Mouse (Mus musculus): ENCODE measurements around the gene Hist1h4k. TPM values are rescaled to one million over a fixed set of nuclear protein-coding genes. Genes with fewer than 3 reads are reported as not detected.

Hist1h4k gene
- total and polyA plus RNA-seq, 2 experiments from 2014 or later, result 0.80 to 434 TPM

GRCm38 (mm10) chr13:21706669-21707068 is 43.6 kb downstream of the Hist1h4k start:
- no peak overlapping the region for H3K4me3 ChIP-seq (ENCODE audit: low read depth, low read length)
- ATAC-seq (ENCODE audit: low FRiP score), result no peak
- H3K9me3 ChIP-seq (ENCODE audit: low read length), result no peaks in the 10 kb centered on the region
- H3K27me3 ChIP-seq (ENCODE audit: insufficient read depth, low read length), result no peaks in the 10 kb centered on the region
- DNase-seq (ENCODE audit: low spot score), result no peak
- no peak overlapping the region for H3K4me2 ChIP-seq (ENCODE audit: low read depth, low read length, poor library complexity, severe bottlenecking)
- H3K27ac ChIP-seq (ENCODE audit: low read depth, low read length), result no peak overlapping the region
- no peak for TF ChIP-seq CTCF (IDR thresholded peaks at IDR 0.05)
- no peak overlapping the region for H3K9ac ChIP-seq (replicated peaks; ENCODE audit: low read length, poor library complexity, severe bottlenecking)
- no peaks in the 10 kb centered on the region for H3K36me3 ChIP-seq (ENCODE audit: insufficient read depth, low read length)
- no peaks in the 10 kb centered on the region for H3K4me1 ChIP-seq (ENCODE audit: insufficient read depth, low read length)
- 71% methylated on average over 4 of the region's 4 CpGs for WGBS

Small RNA genes lying within 50 kb of the gene (microRNA-seq; reads per million reads assigned to microRNA genes)
- not detected for gene Gm44346 (ENCODE audit: borderline number of aligned reads)
- not detected for gene Gm44357 (ENCODE audit: borderline number of aligned reads)
- not detected for gene Gm44367 (ENCODE audit: borderline number of aligned reads)
- gene Gm44454 (ENCODE audit: borderline number of aligned reads), result not detected

Other genes starting within 250 kb of the Hist1h4k start
- 6.7 and 16.8 TPM in 2 replicates for gene Gm11273, start 249.1 kb downstream of the Hist1h4k start, total RNA-seq (2014; rRNA removed)
- 6.4 and 10.6 TPM in 2 replicates for gene Gm11273, start 249.1 kb downstream of the Hist1h4k start, polyA plus RNA-seq (2015; fragmentation: Nextera tagmentation; extraction: Ambion mirVana)
- gene Zkscan8, start 219.4 kb downstream of the Hist1h4k start, total RNA-seq (2014; rRNA removed), result 6.9 and 10.6 TPM in 2 replicates
- 1.4 and 1.9 TPM in 2 replicates for gene Zkscan8, start 219.4 kb downstream of the Hist1h4k start, polyA plus RNA-seq (2015; fragmentation: Nextera tagmentation; extraction: Ambion mirVana)
- gene Olfr1366, start 207.7 kb downstream of the Hist1h4k start, total RNA-seq (2014; rRNA removed), result not detected in 2 replicates
- gene Olfr1366, start 207.7 kb downstream of the Hist1h4k start, polyA plus RNA-seq (2015; fragmentation: Nextera tagmentation; extraction: Ambion mirVana), result 0.05 and 0.12 TPM in 2 replicates
- gene Olfr1535, start 190.6 kb downstream of the Hist1h4k start, total RNA-seq (2014; rRNA removed), result not detected in 2 replicates
- 0.07 and 0.10 TPM in 2 replicates for gene Olfr1535, start 190.6 kb downstream of the Hist1h4k start, polyA plus RNA-seq (2015; fragmentation: Nextera tagmentation; extraction: Ambion mirVana)
- gene Olfr1364, start 168.7 kb downstream of the Hist1h4k start, total RNA-seq (2014; rRNA removed), result not detected in 2 replicates
- gene Olfr1364, start 168.7 kb downstream of the Hist1h4k start, polyA plus RNA-seq (2015; fragmentation: Nextera tagmentation; extraction: Ambion mirVana), result not detected in 2 replicates
- not detected in 2 replicates for gene Olfr1362, start 136.5 kb downstream of the Hist1h4k start, total RNA-seq (2014; rRNA removed)
- not detected in 2 replicates for gene Olfr1362, start 136.5 kb downstream of the Hist1h4k start, polyA plus RNA-seq (2015; fragmentation: Nextera tagmentation; extraction: Ambion mirVana)
- gene Olfr11, start 108.0 kb downstream of the Hist1h4k start, total RNA-seq (2014; rRNA removed), result not detected in 2 replicates
- not detected in 2 replicates for gene Olfr11, start 108.0 kb downstream of the Hist1h4k start, polyA plus RNA-seq (2015; fragmentation: Nextera tagmentation; extraction: Ambion mirVana)
- gene Olfr1361, start 87.1 kb downstream of the Hist1h4k start, total RNA-seq (2014; rRNA removed), result not detected in 2 replicates
- gene Olfr1361, start 87.1 kb downstream of the Hist1h4k start, polyA plus RNA-seq (2015; fragmentation: Nextera tagmentation; extraction: Ambion mirVana), result not detected in 2 replicates
- not detected in 2 replicates for gene Olfr1360, start 73.1 kb downstream of the Hist1h4k start, total RNA-seq (2014; rRNA removed)
- gene Olfr1360, start 73.1 kb downstream of the Hist1h4k start, polyA plus RNA-seq (2015; fragmentation: Nextera tagmentation; extraction: Ambion mirVana), result not detected in 2 replicates
- gene Olfr1359, start 52.4 kb downstream of the Hist1h4k start, total RNA-seq (2014; rRNA removed), result not detected in 2 replicates
- not detected in 2 replicates for gene Olfr1359, start 52.4 kb downstream of the Hist1h4k start, polyA plus RNA-seq (2015; fragmentation: Nextera tagmentation; extraction: Ambion mirVana)
- gene Hist1h2bl, start 34.4 kb downstream of the Hist1h4k start, total RNA-seq (2014; rRNA removed), result 87.0 and 175 TPM in 2 replicates
- gene Hist1h2bl, start 34.4 kb downstream of the Hist1h4k start, polyA plus RNA-seq (2015; fragmentation: Nextera tagmentation; extraction: Ambion mirVana), result not detected in 2 replicates
- gene Hist1h2ai, start 34.1 kb downstream of the Hist1h4k start, total RNA-seq (2014; rRNA removed), result 253 and 398 TPM in 2 replicates
- 3.2 and 3.5 TPM in 2 replicates for gene Hist1h2ai, start 34.1 kb downstream of the Hist1h4k start, polyA plus RNA-seq (2015; fragmentation: Nextera tagmentation; extraction: Ambion mirVana)
- gene Hist1h3h, start 32.8 kb downstream of the Hist1h4k start, total RNA-seq (2014; rRNA removed), result 258 and 532 TPM in 2 replicates
- 2.0 TPM in 1 of 2 replicates, not detected in the other for gene Hist1h3h, start 32.8 kb downstream of the Hist1h4k start, polyA plus RNA-seq (2015; fragmentation: Nextera tagmentation; extraction: Ambion mirVana)
- 201 and 468 TPM in 2 replicates for gene Hist1h2bm, start 28.5 kb downstream of the Hist1h4k start, total RNA-seq (2014; rRNA removed)
- 0.39 and 0.51 TPM in 2 replicates for gene Hist1h2bm, start 28.5 kb downstream of the Hist1h4k start, polyA plus RNA-seq (2015; fragmentation: Nextera tagmentation; extraction: Ambion mirVana)
- gene Hist1h4j, start 15.4 kb downstream of the Hist1h4k start, total RNA-seq (2014; rRNA removed), result 304 and 479 TPM in 2 replicates
- 0.32 TPM in 1 of 2 replicates, not detected in the other for gene Hist1h4j, start 15.4 kb downstream of the Hist1h4k start, polyA plus RNA-seq (2015; fragmentation: Nextera tagmentation; extraction: Ambion mirVana)
- 254 and 276 TPM in 2 replicates for gene Hist1h2ak, start 3.3 kb upstream of the Hist1h4k start, total RNA-seq (2014; rRNA removed)
- gene Hist1h2ak, start 3.3 kb upstream of the Hist1h4k start, polyA plus RNA-seq (2015; fragmentation: Nextera tagmentation; extraction: Ambion mirVana), result 2.4 and 4.6 TPM in 2 replicates
- 212 and 326 TPM in 2 replicates for gene Hist1h2bn, start 3.6 kb upstream of the Hist1h4k start, total RNA-seq (2014; rRNA removed)
- gene Hist1h2bn, start 3.6 kb upstream of the Hist1h4k start, polyA plus RNA-seq (2015; fragmentation: Nextera tagmentation; extraction: Ambion mirVana), result not detected in 2 replicates
- gene Hist1h1b, start 30.1 kb upstream of the Hist1h4k start, total RNA-seq (2014; rRNA removed), result 54.7 and 116 TPM in 2 replicates
- 2.0 TPM in 2 replicates for gene Hist1h1b, start 30.1 kb upstream of the Hist1h4k start, polyA plus RNA-seq (2015; fragmentation: Nextera tagmentation; extraction: Ambion mirVana)
- 282 and 525 TPM in 2 replicates for gene Hist1h3i, start 32.9 kb upstream of the Hist1h4k start, total RNA-seq (2014; rRNA removed)
- gene Hist1h3i, start 32.9 kb upstream of the Hist1h4k start, polyA plus RNA-seq (2015; fragmentation: Nextera tagmentation; extraction: Ambion mirVana), result 8.2 and 10.0 TPM in 2 replicates
- gene Hist1h2an, start 36.7 kb upstream of the Hist1h4k start, total RNA-seq (2014; rRNA removed), result 145 and 318 TPM in 2 replicates
- not detected in 2 replicates for gene Hist1h2an, start 36.7 kb upstream of the Hist1h4k start, polyA plus RNA-seq (2015; fragmentation: Nextera tagmentation; extraction: Ambion mirVana)
- 41.9 and 77.2 TPM in 2 replicates for gene Hist1h2bp, start 37.0 kb upstream of the Hist1h4k start, total RNA-seq (2014; rRNA removed)
- gene Hist1h2bp, start 37.0 kb upstream of the Hist1h4k start, polyA plus RNA-seq (2015; fragmentation: Nextera tagmentation; extraction: Ambion mirVana), result 0.48 and 0.76 TPM in 2 replicates
- 213 and 311 TPM in 2 replicates for gene Hist1h2bq, start 59.7 kb upstream of the Hist1h4k start, total RNA-seq (2014; rRNA removed)
- 2.7 and 3.8 TPM in 2 replicates for gene Hist1h2bq, start 59.7 kb upstream of the Hist1h4k start, polyA plus RNA-seq (2015; fragmentation: Nextera tagmentation; extraction: Ambion mirVana)
- gene Hist1h2ao, start 60.0 kb upstream of the Hist1h4k start, total RNA-seq (2014; rRNA removed), result not detected in 2 replicates
- not detected in 2 replicates for gene Hist1h2ao, start 60.0 kb upstream of the Hist1h4k start, polyA plus RNA-seq (2015; fragmentation: Nextera tagmentation; extraction: Ambion mirVana)
- 2.3 TPM in 1 of 2 replicates, not detected in the other for gene Hist1h4m, start 61.2 kb upstream of the Hist1h4k start, total RNA-seq (2014; rRNA removed)
- gene Hist1h4m, start 61.2 kb upstream of the Hist1h4k start, polyA plus RNA-seq (2015; fragmentation: Nextera tagmentation; extraction: Ambion mirVana), result 1.8 TPM in 1 of 2 replicates, not detected in the other
- gene Hist1h4n, start 81.7 kb upstream of the Hist1h4k start, total RNA-seq (2014; rRNA removed), result 1,387 and 1,972 TPM in 2 replicates
- 1.7 and 2.3 TPM in 2 replicates for gene Hist1h4n, start 81.7 kb upstream of the Hist1h4k start, polyA plus RNA-seq (2015; fragmentation: Nextera tagmentation; extraction: Ambion mirVana)
- gene Hist1h2ap, start 83.0 kb upstream of the Hist1h4k start, total RNA-seq (2014; rRNA removed), result 409 and 620 TPM in 2 replicates
- gene Hist1h2ap, start 83.0 kb upstream of the Hist1h4k start, polyA plus RNA-seq (2015; fragmentation: Nextera tagmentation; extraction: Ambion mirVana), result 282 and 299 TPM in 2 replicates
- gene Hist1h2br, start 83.2 kb upstream of the Hist1h4k start, total RNA-seq (2014; rRNA removed), result 112 and 283 TPM in 2 replicates
- 3.0 and 4.0 TPM in 2 replicates for gene Hist1h2br, start 83.2 kb upstream of the Hist1h4k start, polyA plus RNA-seq (2015; fragmentation: Nextera tagmentation; extraction: Ambion mirVana)
- gene Zfp184, start 194.6 kb upstream of the Hist1h4k start, total RNA-seq (2014; rRNA removed), result 8.1 and 9.8 TPM in 2 replicates
- gene Zfp184, start 194.6 kb upstream of the Hist1h4k start, polyA plus RNA-seq (2015; fragmentation: Nextera tagmentation; extraction: Ambion mirVana), result 7.5 and 8.4 TPM in 2 replicates
- 0.05 and 0.90 TPM in 2 replicates for gene Pom121l2, start 230.7 kb upstream of the Hist1h4k start, total RNA-seq (2014; rRNA removed)
- gene Pom121l2, start 230.7 kb upstream of the Hist1h4k start, polyA plus RNA-seq (2015; fragmentation: Nextera tagmentation; extraction: Ambion mirVana), result not detected in 2 replicates